Mouse (Mus musculus) bone marrow macrophage, adult 2 months (primary cell): Measurements from ENCODE around the gene Duxf3. TPM values are rescaled to one million over a fixed set of nuclear protein-coding genes. Genes with fewer than 3 reads are reported as not detected.
A peak's percentile ranks its signal among the peaks of the same experiment; 100 is the strongest.
"Not testable (repeated sequence)": the region's sequence is repeated elsewhere in the genome, so short reads cannot be mapped to it uniquely, and the experiment has no call there.

Experiments
- H3K27ac ChIP-seq: 2 replicates; pipeline ENCODE4 v1.5.1; 2012; ENCODE audit warnings: low read depth, low read length; ENCODE audit not compliant: insufficient read depth
- H3K4me1 ChIP-seq: 2 replicates; pipeline ENCODE4 v1.6.1; 2012; ENCODE audit warnings: low read length; ENCODE audit not compliant: control insufficient read depth, insufficient read depth
- H3K4me3 ChIP-seq: 2 replicates; pipeline ENCODE4 v1.5.1; 2012; ENCODE audit warnings: mild to moderate bottlenecking, low read length, moderate library complexity; ENCODE audit not compliant: insufficient read depth
- CTCF ChIP-seq: IDR thresholded peaks from 2 replicates; pipeline ENCODE4 v1.5.1; 2012; ENCODE audit warnings: low read depth, mild to moderate bottlenecking, low read length, moderate library complexity
- POLR2A ChIP-seq: IDR thresholded peaks from 2 replicates; pipeline ENCODE4 v1.6.1; 2012; ENCODE audit warnings: mild to moderate bottlenecking, low read depth, low read length, borderline replicate concordance
- polyA plus RNA-seq: library from polyadenylated mRNA; stranded (reverse); fragments of >200 nt; gene quantifications from 2 replicates; pipeline ENCODE4 v1.2.4, GENCODE M21; 2012; ENCODE audit not compliant: missing spikeins, insufficient read depth, insufficient read length

The Duxf3 gene
- polyA plus RNA-seq, result 0.80 TPM in 1 of 2 replicates, not detected in the other

- not testable (repeated sequence) for H3K4me3 ChIP-seq
Observed at GRCm38 (mm10) chr10:58232641-58232969, at the start of gene Duxf3. Duxf3 (minus strand) TSS chr10:58232675.

DNA sequence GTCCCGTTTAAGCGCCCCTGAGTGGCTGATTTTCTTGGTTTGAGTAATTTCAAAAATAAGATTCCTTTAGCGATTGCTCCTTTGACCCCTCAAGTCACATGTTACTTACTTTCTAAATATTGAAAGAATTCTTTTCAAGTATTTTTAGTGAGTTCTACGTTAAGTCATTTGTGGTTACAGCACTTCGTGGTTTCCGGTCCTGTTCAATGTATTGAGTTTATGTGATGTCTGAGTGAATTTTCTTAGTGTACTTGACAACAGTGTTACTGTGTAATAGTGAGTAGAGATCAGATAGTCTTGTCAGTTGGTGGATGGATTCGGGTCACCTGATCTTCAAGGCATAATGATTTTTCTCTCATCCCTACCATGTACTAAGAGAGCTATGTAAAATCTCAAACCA is 49.8 kb upstream of the Duxf3 start:
- no peak for TF ChIP-seq CTCF
- Histone ChIP-seq H3K4me1 (no peaks in the 10 kb centered on the region), H3K4me3 (no peak overlapping the region), H3K27ac (no peak overlapping the region)

More at GRCm38 (mm10) chr10:58232641-58232969, at the start of gene Duxf3:
- not testable (repeated sequence) for H3K4me1 ChIP-seq, H3K27ac ChIP-seq

GRCm38 (mm10) chr10:58258466-58258865 is 26.0 kb upstream of the Duxf3 start:
- no peak for TF ChIP-seq POLR2A
- no peak for TF ChIP-seq CTCF
- Histone ChIP-seq H3K4me1 (0 out of 2 replicates have a peak, but pooled peaks cover 2% of the 10 kb centered on the region), H3K4me3 (no peak overlapping the region), H3K27ac (no peak overlapping the region)

DNA sequence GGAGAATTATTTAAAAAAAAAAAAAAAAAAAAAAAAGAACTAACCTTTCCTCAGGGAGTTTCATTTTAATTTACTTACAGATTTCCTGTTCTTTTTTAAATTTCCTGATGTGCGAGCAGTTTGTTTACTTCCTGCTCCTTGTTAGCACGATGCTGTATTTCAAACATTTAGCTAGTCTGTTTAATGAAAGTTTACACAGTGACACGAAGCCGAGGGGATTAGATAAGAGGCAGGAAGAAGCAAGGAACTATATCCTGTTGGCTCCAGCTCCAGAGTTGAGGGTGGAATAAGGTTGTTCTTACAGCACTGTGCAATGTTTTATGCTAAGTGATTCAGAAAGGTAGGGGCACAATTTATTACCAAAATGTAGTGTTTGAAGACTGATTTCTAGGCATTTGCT is 23.5 kb upstream of the Duxf3 start:
- H3K27ac ChIP-seq, result no peak overlapping the region
- H3K4me3 ChIP-seq, result peak overlapping the region; percentile 97
- TF ChIP-seq CTCF (no peak), POLR2A (no peak)
- H3K4me1 ChIP-seq, result 0 out of 2 replicates have a peak, but pooled peaks cover 2% of the 10 kb centered on the region

- peak within 1 kb of the TSS; percentile 15; the same call in 1 of the 2 replicates for H3K27ac ChIP-seq
- 0 out of 2 replicates have a peak, but pooled peaks cover 2% of the 10 kb centered on the region for H3K4me1 ChIP-seq
- peak within 1 kb of the TSS; percentile 97 for H3K4me3 ChIP-seq
- no peak for TF ChIP-seq CTCF
- no peak for TF ChIP-seq POLR2A
Observed at GRCm38 (mm10) chr10:58255213-58255892, 22.9 kb upstream of the Duxf3 start, which contains the start of gene Gcc2. Gcc2 (plus strand) TSS chr10:58255497.

GRCm38 (mm10) chr10:58254635-58255175 is 22.2 kb upstream of the Duxf3 start:
- H3K4me3 ChIP-seq, result peak overlapping the region; percentile 97
- H3K27ac ChIP-seq, result no peak overlapping the region
- TF ChIP-seq CTCF (no peak), POLR2A (no peak)
- 0 out of 2 replicates have a peak, but pooled peaks cover 2% of the 10 kb centered on the region for H3K4me1 ChIP-seq

- no peak overlapping the region for H3K4me3 ChIP-seq
- no peak overlapping the region for H3K27ac ChIP-seq
- TF ChIP-seq CTCF (no peak), POLR2A (no peak)
- 0 out of 2 replicates have a peak, but pooled peaks cover 2% of the 10 kb centered on the region for H3K4me1 ChIP-seq
Observed at GRCm38 (mm10) chr10:58249535-58249934, 17.1 kb upstream of the Duxf3 start.

DNA sequence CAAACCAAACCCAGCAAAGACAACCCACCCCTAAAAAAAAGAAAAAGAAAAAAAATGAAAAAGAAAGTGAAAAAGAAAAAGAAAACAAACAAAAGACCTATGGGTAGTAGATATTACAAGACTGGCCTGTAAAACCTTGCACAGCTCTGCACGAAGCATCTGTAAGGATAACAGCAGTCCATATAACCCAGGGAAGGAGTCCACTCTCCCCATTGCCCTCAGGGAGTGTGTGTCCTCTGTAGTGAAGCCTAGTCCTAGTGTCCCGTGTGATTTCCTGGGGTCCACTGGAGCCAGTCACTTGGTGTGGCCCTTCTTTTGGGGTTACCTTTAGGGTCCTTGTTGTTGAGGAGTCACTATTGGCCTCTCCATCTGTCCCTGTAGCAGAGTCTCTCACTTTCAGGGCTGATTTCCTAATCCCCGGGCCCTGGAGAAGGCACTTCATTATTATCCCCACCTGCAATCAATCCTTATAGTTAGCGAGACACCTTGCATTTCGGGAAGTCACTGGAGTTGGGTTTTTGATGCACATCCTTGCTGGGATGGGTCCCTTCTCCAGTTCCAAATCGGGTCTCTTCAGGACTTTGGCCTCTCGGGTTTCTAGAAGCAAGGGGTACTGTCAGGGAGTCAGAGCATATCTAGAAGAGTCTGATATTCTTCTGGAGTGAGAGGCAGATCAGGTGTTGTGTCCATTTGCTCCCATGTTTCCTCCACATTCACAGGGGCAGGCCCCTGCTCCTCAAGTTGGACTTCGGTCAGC is 6.7 kb upstream of the Duxf3 start:
- H3K4me1 ChIP-seq, H3K27ac ChIP-seq: not testable (repeated sequence)

GRCm38 (mm10) chr10:58236613-58237012 is 4.1 kb upstream of the Duxf3 start, which contains the start of gene Gm4981:
Gm4981 (minus strand) TSS chr10:58236701.
- TF ChIP-seq CTCF (no peak), POLR2A (no peak)
- H3K4me3 ChIP-seq, result no peak within 1 kb of the TSS
- H3K4me1 ChIP-seq, result no peaks in the 10 kb centered on the region
- H3K27ac ChIP-seq, result no peak within 1 kb of the TSS

More for the DNA sequence above, 6.7 kb upstream of the Duxf3 start:
- H3K4me3 ChIP-seq, result not testable (repeated sequence)

- not testable (repeated sequence) for H3K4me1 ChIP-seq, H3K4me3 ChIP-seq, H3K27ac ChIP-seq
Observed at GRCm38 (mm10) chr10:58234985-58235384, 2.5 kb upstream of the Duxf3 start.

GRCm38 (mm10) chr10:58233740-58234121 is 1.3 kb upstream of the Duxf3 start:
- H3K27ac ChIP-seq, H3K4me1 ChIP-seq, H3K4me3 ChIP-seq: not testable (repeated sequence)

GRCm38 (mm10) chr10:58233054-58233739 is 722 bp upstream of the Duxf3 start:
- H3K4me3 ChIP-seq, H3K4me1 ChIP-seq, H3K27ac ChIP-seq: not testable (repeated sequence)
